Comparison of ENCODE assay signal across 21 mouse cellular contexts in genomic region chr7:71247922-71248321, GRCm38 (mm10).
DNase-seq lines count a peak whose midpoint lies in the region; ATAC-seq and TF ChIP-seq lines count a peak whose summit lies in the region.
"Had no signal": no experiment of that assay in that cellular context is flagged by ENCODE, and none has a peak within 500 bp of the region (broad histone marks: within the 10 kb centered on the region; RNA-seq: fewer than 3 reads in every experiment).

No protein-coding gene starts in this region.

- H3K27me3 ChIP-seq in kidney, embryonic 14.5 days (ENCODE audit: control insufficient read depth, insufficient read depth, low read length): no peaks in the 10 kb centered on the region
- no peaks in the 10 kb centered on the region for H3K27me3 ChIP-seq in lung, postnatal 0 days (replicated peaks; ENCODE audit: insufficient read depth, low read length)
- H3K27me3 ChIP-seq: CH12.LX; forebrain, embryonic 13.5 days; hindbrain, embryonic 13.5 days; liver, embryonic 15.5 days had no signal

- H3K4me1 ChIP-seq in kidney, embryonic 14.5 days (ENCODE audit: control insufficient read depth, insufficient read depth, low read length): no peaks in the 10 kb centered on the region
- H3K4me1 ChIP-seq in lung, postnatal 0 days (ENCODE audit: insufficient read depth, low read depth, low read length): no peaks in the 10 kb centered on the region
- H3K4me1 ChIP-seq: forebrain, embryonic 13.5 days; heart, embryonic 10.5 days; heart, embryonic 15.5 days; liver, embryonic 15.5 days had no signal

- H3K36me3 ChIP-seq in kidney, embryonic 14.5 days (ENCODE audit: control insufficient read depth, insufficient read depth, low read length): no peaks in the 10 kb centered on the region
- H3K36me3 ChIP-seq in lung, postnatal 0 days (ENCODE audit: insufficient read depth, low read length): no peaks in the 10 kb centered on the region
- H3K36me3 ChIP-seq: heart, embryonic 10.5 days; heart, embryonic 15.5 days; hindbrain, embryonic 13.5 days; liver, embryonic 15.5 days had no signal

- H3K4me2 ChIP-seq in kidney, embryonic 14.5 days (replicated peaks; ENCODE audit: low read depth, low read length): no peak overlapping the region
- no peak overlapping the region for H3K4me2 ChIP-seq in lung, postnatal 0 days (replicated peaks; ENCODE audit: low read depth, low read length)
- H3K4me2 ChIP-seq: forebrain, embryonic 13.5 days; heart, embryonic 15.5 days; hindbrain, embryonic 13.5 days; liver, embryonic 15.5 days had no signal

- 57% methylated on average over 5 of the region's 5 CpGs for WGBS in kidney, embryonic 14.5 days
- 67% methylated on average over 5 of the region's 5 CpGs for WGBS in lung, postnatal 0 days

- H3K4me3 ChIP-seq in gastrocnemius, adult 2 months: no peak overlapping the region
- H3K4me3 ChIP-seq in kidney, embryonic 14.5 days (ENCODE audit: low read length): no peak overlapping the region
- H3K4me3 ChIP-seq in lung, postnatal 0 days (ENCODE audit: low read depth, low read length): no peak overlapping the region
- H3K4me3 ChIP-seq: forebrain, embryonic 13.5 days; heart, embryonic 10.5 days; heart, embryonic 15.5 days; hindbrain, embryonic 13.5 days; liver, embryonic 15.5 days had no signal

- intact Hi-C loops in gastrocnemius, adult 2 months (cut with DNase I): no loop called here

- TF ChIP-seq CTCF in gastrocnemius, adult 2 months (IDR thresholded peaks at IDR 0.05): no peak
- no peak for TF ChIP-seq CTCF in lung, postnatal 0 days (IDR thresholded peaks at IDR 0.05)

- H3K9ac ChIP-seq in kidney, embryonic 14.5 days (ENCODE audit: low read depth, low read length): no peak overlapping the region
- no peak overlapping the region for H3K9ac ChIP-seq in lung, postnatal 0 days (replicated peaks; ENCODE audit: low read depth)
- H3K9ac ChIP-seq: forebrain, embryonic 13.5 days; heart, embryonic 15.5 days; hindbrain, embryonic 13.5 days; liver, embryonic 15.5 days had no signal

- no peaks in the 10 kb centered on the region for H3K9me3 ChIP-seq in kidney, embryonic 14.5 days (ENCODE audit: control insufficient read depth, low read length)
- H3K9me3 ChIP-seq in lung, postnatal 0 days (ENCODE audit: low read length): no peaks in the 10 kb centered on the region
- H3K9me3 ChIP-seq: forebrain, embryonic 13.5 days; heart, embryonic 10.5 days; heart, embryonic 15.5 days; hindbrain, embryonic 13.5 days; liver, embryonic 15.5 days had no signal

- no peak for ATAC-seq in kidney, embryonic 14.5 days (ENCODE audit: low FRiP score, low TSS enrichment)
- ATAC-seq in lung, postnatal 0 days: peak; percentile 53
- ATAC-seq: activated CD4-positive, CD25-positive, alpha-beta regulatory T cell, adult 4 months; forebrain, embryonic 13.5 days; intestine, embryonic 16.5 days had no signal

- peak; percentile 51 for TF ChIP-seq EP300 in lung, postnatal 0 days (IDR thresholded peaks at IDR 0.05)

- no peak for DNase-seq in gastrocnemius, adult 2 months
- DNase-seq in gastrocnemius, adult 8-10 months (ENCODE audit: low spot score in 2 of 2): no peak
- DNase-seq in kidney, adult 18-20 months: peak; percentile 28
- DNase-seq in lung, postnatal 0 days (ENCODE audit: low spot score): no peak
- DNase-seq in lung, postnatal 25 days (ENCODE audit: low spot score): no peak
- DNase-seq in cerebellum, adult 11 months: no peak
- DNase-seq: adrenal gland, adult 2 months; cerebellum, adult 9-10 months; cerebellum, postnatal 36 days; heart, postnatal 4 days; liver; midbrain, embryonic 14.5 days had no signal

- H3K27ac ChIP-seq in gastrocnemius, adult 2 months: peak overlapping the region; percentile 28; the same call in 1 of the 2 replicates
- H3K27ac ChIP-seq in kidney, embryonic 14.5 days (ENCODE audit: low read depth, low read length): no peak overlapping the region
- no peak overlapping the region for H3K27ac ChIP-seq in lung, postnatal 0 days (ENCODE audit: low read length)
- H3K27ac ChIP-seq: forebrain, embryonic 13.5 days; heart, embryonic 10.5 days; heart, embryonic 15.5 days; hindbrain, embryonic 13.5 days; liver, embryonic 15.5 days had no signal
